Mouse (Mus musculus) left cerebral cortex, postnatal 10 days (tissue): Measurements from ENCODE around the gene Pkm. TPM values are rescaled to one million over a fixed set of nuclear protein-coding genes. Genes with fewer than 3 reads are reported as not detected.
A peak's percentile ranks its signal among the peaks of the same experiment; 100 is the strongest.

Experiments used
- DNase-seq, 2 experiments: peaks; one replicate each; pipeline ENCODE4 v3.0.0; 2021 to 2022; ENCODE audit warnings: low spot score in 2 of 2, mixed read lengths in 1 of 2; ENCODE audit errors: extremely low spot score in 1 of 2
- intact Hi-C: fragments of 180-260 bp; cut with DNase I; formaldehyde crosslinking; loops from one replicate; pipeline ENCODE4 v1.15.1; 2025
- total RNA-seq, 2 experiments: library from RNA; stranded (reverse); gene quantifications; 2 replicates each; pipeline ENCODE4 v1.2.3; 2021

Pkm gene
- total RNA-seq, 2 experiments from 2014 or later, result 687 to 749 TPM

DNA sequence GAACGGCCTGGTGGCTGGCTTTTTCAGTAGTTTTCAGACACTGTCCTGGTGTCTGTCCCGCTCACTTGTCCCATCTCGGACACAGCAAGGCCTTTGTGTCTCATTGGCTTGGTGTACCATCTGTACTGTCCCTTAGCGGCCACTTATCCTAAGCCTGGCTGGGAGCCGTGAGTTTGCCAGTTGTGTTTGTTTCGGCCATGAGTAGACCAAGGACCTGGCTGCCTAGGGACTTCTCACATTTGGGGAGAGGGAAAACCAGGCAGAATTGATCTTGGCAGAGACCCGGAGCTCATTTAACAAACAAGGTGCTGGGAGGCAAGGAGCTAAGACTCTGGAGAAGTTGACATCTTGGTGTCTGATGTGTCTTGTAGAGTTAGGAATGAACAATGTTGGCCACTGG is 7.1 kb downstream of the Pkm start:
- intact Hi-C loops, result no loop called here
- DNase-seq, result no peak

- intact Hi-C loops, result no loop called here
- DNase-seq, result no peak
Observed at GRCm38 (mm10) chr9:59663957-59664356, 7.8 kb downstream of the Pkm start.

- intact Hi-C loops, result no loop called here
- no peak for DNase-seq
Observed at GRCm38 (mm10) chr9:59664664-59665256, 8.6 kb downstream of the Pkm start.

DNA sequence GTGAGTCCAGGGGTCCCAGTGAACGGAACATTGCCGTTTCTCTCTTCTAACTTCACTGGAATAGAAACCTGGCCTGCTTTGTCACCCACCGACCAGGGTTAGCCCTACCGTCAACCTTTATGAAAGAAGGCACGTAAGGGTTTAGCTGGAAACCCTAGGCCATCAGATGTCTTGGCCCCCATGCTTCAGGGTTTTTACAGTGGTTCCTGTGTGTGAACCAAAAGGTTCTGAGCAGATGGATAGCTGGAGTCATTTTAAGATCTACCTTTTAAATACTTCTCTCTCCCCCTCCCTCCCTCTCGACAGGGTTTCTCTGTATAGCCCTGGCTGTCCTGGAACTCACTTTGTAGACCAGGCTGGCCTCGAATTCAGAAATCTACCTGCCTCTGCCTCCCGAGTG is 9.8 kb downstream of the Pkm start:
- intact Hi-C loops, result no loop called here
- DNase-seq, result no peak

DNA sequence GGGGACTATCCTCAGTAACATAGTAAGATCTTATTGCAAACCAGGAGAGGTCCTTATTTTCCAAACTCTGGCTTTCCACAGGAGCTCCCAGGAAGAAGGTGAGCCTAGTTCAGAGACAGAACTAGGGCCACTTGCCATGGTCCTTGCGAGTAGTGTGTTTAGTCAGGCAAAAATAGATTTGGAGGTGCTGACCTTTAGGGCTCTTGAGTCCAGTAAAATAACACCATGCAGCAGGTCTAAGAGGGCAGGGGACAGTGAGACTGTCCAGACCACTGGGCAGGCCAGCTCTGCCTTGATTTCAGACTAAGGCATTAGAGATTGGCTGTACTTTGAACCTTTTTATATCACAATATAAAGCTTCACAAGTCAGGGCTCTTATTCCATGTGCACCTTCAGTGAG is 10.6 kb downstream of the Pkm start:
- DNase-seq, result no peak
- intact Hi-C loops, result no loop called here

DNA sequence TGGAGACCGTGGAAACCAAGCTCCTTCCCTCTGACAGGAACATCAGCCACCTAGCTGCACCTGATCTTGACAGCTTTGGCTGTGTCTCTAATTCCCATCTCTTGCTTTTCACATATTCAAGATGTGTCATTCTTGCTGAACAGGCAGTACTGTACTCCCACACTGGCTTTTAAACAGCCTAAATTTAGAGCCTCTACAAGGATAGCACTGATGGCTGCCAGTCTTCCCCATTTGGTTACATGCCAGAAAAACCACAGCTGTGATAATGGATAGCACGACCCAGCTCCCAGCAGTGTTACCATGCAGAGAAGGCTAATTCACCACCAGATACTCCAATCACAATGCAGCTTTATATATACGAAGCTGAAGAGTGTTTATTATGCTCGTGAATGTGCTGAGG is 11.1 kb downstream of the Pkm start:
- DNase-seq, result no peak
- intact Hi-C loops, result no loop called here

DNA sequence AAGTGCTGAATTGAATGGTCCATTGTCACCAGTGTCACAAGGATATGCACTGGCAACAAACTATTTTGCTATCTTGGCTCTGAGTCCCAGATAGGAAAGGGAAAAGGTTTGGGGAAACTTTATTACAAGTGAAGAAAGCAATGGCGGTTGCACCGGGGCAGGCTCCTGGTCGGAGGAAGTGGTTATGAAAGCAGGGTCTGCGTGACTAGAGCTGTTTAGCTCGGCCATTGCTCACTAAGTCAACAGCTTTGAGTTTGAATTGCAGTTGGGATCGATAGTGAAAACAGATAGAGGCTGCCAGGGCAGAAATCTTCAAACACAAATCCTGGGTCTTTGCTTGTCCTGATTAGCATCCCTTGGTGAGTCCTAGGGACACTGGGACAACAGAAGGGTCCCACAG is 11.7 kb downstream of the Pkm start:
- intact Hi-C loops, result no loop called here
- no peak for DNase-seq

GRCm38 (mm10) chr9:59668473-59668872 is 12.3 kb downstream of the Pkm start:
- intact Hi-C loops, result no loop called here
- no peak for DNase-seq

- no peak for DNase-seq
- intact Hi-C loops, result no loop called here
Observed at GRCm38 (mm10) chr9:59669172-59669571, 13.0 kb downstream of the Pkm start.

DNA sequence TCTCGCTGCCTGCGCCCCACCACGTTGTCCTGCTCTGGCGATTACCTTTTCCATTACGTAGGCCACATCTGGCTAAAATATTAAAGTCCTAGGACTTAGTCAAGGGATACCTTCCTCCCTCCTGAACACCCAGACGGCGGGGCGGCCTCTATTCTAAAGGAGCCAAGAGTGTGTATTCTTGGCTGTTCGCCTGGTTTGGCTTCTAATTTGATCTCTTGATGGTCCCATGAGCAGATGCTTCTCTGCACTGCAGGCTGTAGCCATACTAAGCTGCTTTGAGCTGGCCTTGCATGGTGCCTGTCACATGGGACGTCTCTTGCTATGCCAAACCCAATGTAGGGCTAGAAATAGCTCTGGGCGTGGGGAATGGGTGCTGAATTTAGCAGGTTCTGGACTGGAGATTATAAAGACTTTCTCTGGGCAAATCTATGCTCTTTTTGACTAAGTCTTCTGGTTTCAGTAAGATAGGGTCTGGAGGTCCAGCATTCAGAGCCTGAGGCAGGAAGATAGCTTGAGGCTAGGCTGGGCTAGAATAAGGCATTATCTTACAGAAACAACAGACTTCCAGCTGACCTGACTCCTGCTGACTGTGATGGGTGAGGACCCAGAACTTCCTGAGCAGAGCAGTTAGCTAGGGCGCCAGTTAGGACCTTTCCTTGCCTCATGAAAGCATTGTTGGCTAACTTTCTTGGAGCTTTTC is 16.2 kb downstream of the Pkm start:
- intact Hi-C loops, result no loop called here
- no peak for DNase-seq

DNA sequence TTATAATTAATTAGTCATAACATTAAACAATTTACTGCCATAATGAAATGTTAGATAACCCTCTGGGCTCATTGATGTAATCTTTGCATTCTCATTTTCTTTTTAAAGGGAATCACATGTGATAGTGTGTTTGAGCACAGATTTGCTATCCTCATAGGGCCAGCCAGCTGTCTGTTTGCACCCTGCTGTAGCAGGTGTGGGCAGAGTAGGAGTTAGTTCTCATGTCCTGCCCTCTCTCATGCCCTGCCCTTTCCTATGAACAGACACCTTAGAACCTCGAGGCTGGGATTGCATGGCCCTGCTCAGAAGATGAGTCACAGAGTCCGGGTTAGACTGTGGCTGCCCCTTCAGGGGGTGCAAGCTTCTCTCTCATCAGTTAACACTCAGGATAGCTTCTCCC is 17.3 kb downstream of the Pkm start:
- DNase-seq, result no peak

GRCm38 (mm10) chr9:59675598-59675997 is 19.4 kb downstream of the Pkm start:
- intact Hi-C loops, result no loop called here
- no peak for DNase-seq

More for the DNA sequence above, 17.3 kb downstream of the Pkm start:
- intact Hi-C loops, result no loop called here

GRCm38 (mm10) chr9:59678313-59678712 is 22.1 kb downstream of the Pkm start:
- DNase-seq, result no peak
- intact Hi-C loops, result no loop called here

DNA sequence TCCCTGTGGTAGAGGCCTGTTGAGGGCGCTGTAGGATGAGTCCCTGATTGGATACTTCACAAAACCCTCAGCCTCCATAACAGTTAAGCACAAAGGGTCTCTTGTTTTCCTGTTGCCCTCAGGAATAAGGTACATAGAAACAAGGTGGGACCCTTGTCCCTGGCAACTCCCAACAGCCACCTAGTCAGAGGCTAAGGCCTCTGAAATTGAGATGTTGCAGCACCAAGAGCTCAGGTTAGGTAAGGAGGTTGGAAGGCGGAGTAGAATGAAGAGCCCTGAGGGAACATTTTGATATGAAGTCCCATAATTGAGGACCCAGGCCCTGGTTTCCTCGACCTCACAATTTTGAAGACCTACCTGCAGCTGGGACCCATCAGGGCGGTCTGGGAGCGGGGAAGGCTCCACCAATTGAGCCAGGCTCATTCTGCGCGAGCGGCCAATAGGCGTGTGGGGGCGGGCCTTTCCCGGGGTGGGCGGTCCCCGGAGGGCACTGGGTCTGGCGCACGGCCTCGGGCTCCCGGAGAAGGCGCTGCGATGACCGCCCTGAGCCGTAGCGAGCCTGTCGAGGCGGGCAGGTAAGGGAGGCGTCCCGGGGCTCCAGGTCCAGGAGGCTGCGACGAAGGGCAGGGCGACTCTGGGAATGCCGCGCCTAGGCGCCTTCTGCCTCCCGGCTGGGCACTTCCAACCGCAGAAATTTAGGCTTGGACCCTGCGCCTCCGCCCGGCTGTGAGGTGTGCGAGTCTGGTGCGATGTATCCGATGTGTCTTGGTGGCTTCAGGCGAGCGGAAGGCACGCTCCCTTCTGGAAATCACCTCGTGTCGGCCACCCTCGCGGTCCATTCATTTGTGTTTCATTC is 23.7 kb downstream of the Pkm start, which contains the start of gene Gramd2:
Gramd2 (plus strand) TSS at position 467 of the 856 bp plus-strand sequence.
- peak; percentile 58 to 89 for DNase-seq
- intact Hi-C loops, result no loop called here

- intact Hi-C loops, result no loop called here
- DNase-seq, result no peak
Observed at GRCm38 (mm10) chr9:59680534-59680875, 24.3 kb downstream of the Pkm start.

DNA sequence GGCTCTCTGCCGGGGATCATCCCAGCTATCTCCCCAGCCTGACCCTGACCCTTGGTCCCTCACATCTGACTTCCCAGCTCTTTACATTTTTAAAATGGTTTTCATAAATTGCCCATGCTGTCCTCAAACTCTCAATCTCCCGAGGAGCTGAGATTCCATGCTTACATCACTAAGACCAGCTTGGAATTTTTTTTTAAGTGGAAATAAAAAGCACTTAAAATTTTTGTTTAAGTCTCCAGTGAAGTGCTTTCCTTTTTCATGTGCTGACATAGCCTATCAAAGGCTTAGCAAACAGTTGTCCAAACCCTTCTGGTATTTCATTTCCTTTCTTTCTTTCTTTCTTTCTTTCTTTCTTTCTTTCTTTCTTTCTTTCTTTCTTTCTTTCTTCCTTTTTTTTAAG is 27.9 kb downstream of the Pkm start:
- DNase-seq, result no peak
- intact Hi-C loops, result no loop called here

DNA sequence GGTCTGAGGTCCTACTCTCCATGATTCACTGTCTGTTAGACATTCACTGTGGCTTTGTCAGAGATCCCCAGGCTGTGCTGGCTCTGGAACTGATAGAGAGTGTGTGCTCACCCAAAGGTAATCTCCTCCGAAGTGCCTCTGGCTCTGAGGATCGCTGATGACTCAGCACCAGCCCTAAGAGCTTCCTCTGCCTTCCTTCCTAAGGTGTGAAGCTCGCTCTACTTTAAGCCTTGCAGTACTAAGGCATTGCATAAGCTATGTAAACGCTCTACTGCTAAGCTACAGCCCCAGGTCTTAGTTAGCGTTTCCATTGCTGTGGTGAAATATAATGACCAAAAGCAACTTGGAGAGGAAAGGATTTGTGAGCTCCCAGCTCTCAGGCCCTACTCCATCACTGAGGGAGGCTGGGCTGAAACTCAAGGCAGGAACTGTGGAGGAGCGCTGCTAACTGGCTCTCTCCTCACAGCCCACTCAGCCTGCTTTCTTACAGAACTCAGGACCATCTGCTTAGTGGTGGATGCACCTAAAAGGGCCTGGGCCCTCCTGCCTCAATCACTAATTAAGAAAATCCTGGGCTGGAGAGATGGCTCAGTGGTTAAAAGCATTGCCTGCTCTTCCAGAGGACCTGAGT is 31.4 kb downstream of the Pkm start:
- DNase-seq, result no peak
- intact Hi-C loops, result no loop called here

- intact Hi-C loops, result no loop called here
- DNase-seq, result peak; percentile 91
Observed at GRCm38 (mm10) chr9:59691635-59692094, 35.5 kb downstream of the Pkm start.

GRCm38 (mm10) chr9:59692145-59692544 is 36.0 kb downstream of the Pkm start:
- intact Hi-C loops, result no loop called here
- DNase-seq, result peak; percentile 48 to 79
